Mouse (Mus musculus) heart, postnatal 0 days (tissue): ENCODE measurements around the gene Lgi2. TPM values are rescaled to one million over a fixed set of nuclear protein-coding genes. Genes with fewer than 3 reads are reported as not detected.

ENCODE experiments used
- ATAC-seq: fragments of 200-750 bp; cut with Nextera tagmentation; 2 replicates; pipeline ENCODE4 v1.8.0; 2017; ENCODE audit warnings: low read depth, moderate number of reproducible peaks, moderate library complexity; ENCODE audit not compliant: insufficient read depth
- DNase-seq: peaks from one replicate; pipeline ENCODE4 v3.0.0-alpha.2; 2016; ENCODE audit warnings: low spot score
- H3K27ac ChIP-seq: fragments of 300-500 bp; sonication (generic); 2 replicates; pipeline ENCODE4 v1.5.1; 2014; ENCODE audit warnings: low read depth, mild to moderate bottlenecking
- H3K27me3 ChIP-seq: fragments of 300-500 bp; sonication (generic); 2 replicates; pipeline ENCODE4 v1.6.1; 2014; ENCODE audit warnings: low read length, mixed read lengths; ENCODE audit not compliant: control insufficient read depth, insufficient read depth
- H3K36me3 ChIP-seq: fragments of 300-500 bp; sonication (generic); replicated peaks from 2 replicates; pipeline ENCODE4 v1.6.1; 2014; ENCODE audit warnings: low read length, mixed read lengths; ENCODE audit not compliant: control insufficient read depth, insufficient read depth
- H3K4me1 ChIP-seq: fragments of 300-500 bp; sonication (generic); 2 replicates; pipeline ENCODE4 v1.6.1; 2014; ENCODE audit warnings: antibody characterized with exemption; ENCODE audit not compliant: control insufficient read depth, insufficient read depth
- H3K4me2 ChIP-seq: fragments of 300-500 bp; sonication (generic); 2 replicates; pipeline ENCODE4 v1.6.1; 2014; ENCODE audit warnings: low read depth, mild to moderate bottlenecking, low read length, moderate library complexity
- H3K4me3 ChIP-seq: fragments of 300-500 bp; sonication (generic); 2 replicates; pipeline ENCODE4 v1.5.1; 2014; ENCODE audit warnings: low read depth, low read length
- H3K9ac ChIP-seq: fragments of 300-500 bp; sonication (generic); replicated peaks from 2 replicates; pipeline ENCODE4 v1.6.1; 2014; ENCODE audit warnings: low read depth, low read length, mixed read lengths
- H3K9me3 ChIP-seq: fragments of 300-500 bp; sonication (generic); replicated peaks from 2 replicates; pipeline ENCODE4 v1.6.1; 2016; ENCODE audit warnings: low read length; ENCODE audit not compliant: control insufficient read depth
- CTCF ChIP-seq: IDR thresholded peaks from 2 replicates; pipeline ENCODE4 v1.5.1; 2016; ENCODE audit warnings: antibody characterized with exemption, control low read depth, low read depth
- EP300 ChIP-seq: IDR thresholded peaks from 2 replicates; pipeline ENCODE4 v1.6.1; 2016; ENCODE audit warnings: antibody characterized with exemption, low read depth
- WGBS: fragments of 180-500 bp; shearing (Covaris S2); extraction: QIAGEN DNeasy Blood & Tissue Kit; methylation state at CpG from one replicate; pipeline ENCODE4 v1.1.7; 2014; 5-methylcytosine and 5-hydroxymethylcytosine counted together
- polyA plus RNA-seq: library from polyadenylated mRNA; unstranded; fragments of >200 nt; fragmentation: Nextera tagmentation; extraction: Ambion mirVana; gene quantifications from 2 replicates; pipeline ENCODE4 v1.2.1, GENCODE M21; 2015
- total RNA-seq: library from RNA; depleted of rRNA; stranded (reverse); fragments of >200 nt; gene quantifications from 2 replicates; pipeline ENCODE4 v1.2.3, GENCODE M21; 2014; ENCODE audit warnings: low replicate concordance

Gene Lgi2
- total and polyA plus RNA-seq, 2 experiments from 2014 or later = 0.63 to 0.88 TPM

DNA sequence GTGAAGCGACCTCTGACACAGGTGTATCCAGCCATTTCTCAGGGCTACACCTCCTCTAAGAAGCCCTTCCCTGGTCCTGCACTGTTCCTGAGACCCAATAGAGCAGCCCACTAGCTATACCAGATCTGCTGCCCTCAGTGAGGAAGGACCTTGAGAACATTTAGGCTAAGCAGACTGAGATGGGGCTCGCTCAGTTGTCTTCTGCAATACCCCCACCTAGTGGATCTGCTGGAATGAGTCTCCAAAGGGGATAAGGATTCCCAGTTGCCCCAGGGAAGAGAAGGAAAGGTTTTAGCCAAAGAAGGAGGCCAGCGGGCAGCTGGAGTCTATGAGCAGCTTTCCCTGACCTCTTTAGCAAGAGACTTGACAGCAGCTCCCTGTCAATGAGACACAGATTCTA is 42.1 kb downstream of the Lgi2 start:
- Histone ChIP-seq H3K4me3 (no peak overlapping the region), H3K4me2 (no peak overlapping the region), H3K27ac (no peak overlapping the region), H3K4me1 (no peaks in the 10 kb centered on the region), H3K9ac (no peak overlapping the region), H3K27me3 (no peaks in the 10 kb centered on the region), H3K9me3 (no peaks in the 10 kb centered on the region; the same call in 1 of the 2 replicates), H3K36me3 (no peaks in the 10 kb centered on the region)
- peak; percentile 61 for DNase-seq
- 47% methylated on average over 3 of the region's 3 CpGs for WGBS
- ATAC-seq = peak; percentile 66; the same call in 1 of the 2 replicates
- TF ChIP-seq EP300 (no peak), CTCF (peak; percentile 81)

DNA sequence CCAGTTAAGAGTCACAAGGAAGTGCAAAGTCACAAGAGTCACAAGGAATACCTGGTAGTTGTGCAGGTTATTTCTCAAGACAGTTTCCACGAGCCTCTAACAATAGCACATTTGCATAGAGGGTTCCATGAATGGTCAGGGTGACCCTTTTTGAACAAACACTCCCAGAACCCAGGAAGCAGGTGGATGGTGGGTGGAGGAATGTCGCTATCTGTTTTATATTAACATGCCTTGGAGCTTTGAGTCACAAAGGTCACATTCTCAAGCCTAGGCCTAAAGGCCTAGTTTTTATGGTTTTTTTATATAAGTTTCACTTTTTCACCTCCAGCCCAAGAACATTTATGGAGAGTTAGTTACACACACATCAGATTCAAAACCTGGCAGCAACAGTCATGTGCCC is 46.3 kb downstream of the Lgi2 start:
- Histone ChIP-seq H3K27ac (no peak overlapping the region), H3K36me3 (no peaks in the 10 kb centered on the region), H3K4me2 (no peak overlapping the region), H3K9ac (no peak overlapping the region), H3K27me3 (no peaks in the 10 kb centered on the region), H3K9me3 (no peaks in the 10 kb centered on the region; the same call in 1 of the 2 replicates), H3K4me3 (no peak overlapping the region), H3K4me1 (peaks cover 6% of the 10 kb centered on the region; the same call in 1 of the 2 replicates)
- TF ChIP-seq EP300 = no peak
- TF ChIP-seq CTCF = no peak
- 82% methylated on average over 2 of the region's 2 CpGs for WGBS
- DNase-seq (no peak), ATAC-seq (no peak)

DNA sequence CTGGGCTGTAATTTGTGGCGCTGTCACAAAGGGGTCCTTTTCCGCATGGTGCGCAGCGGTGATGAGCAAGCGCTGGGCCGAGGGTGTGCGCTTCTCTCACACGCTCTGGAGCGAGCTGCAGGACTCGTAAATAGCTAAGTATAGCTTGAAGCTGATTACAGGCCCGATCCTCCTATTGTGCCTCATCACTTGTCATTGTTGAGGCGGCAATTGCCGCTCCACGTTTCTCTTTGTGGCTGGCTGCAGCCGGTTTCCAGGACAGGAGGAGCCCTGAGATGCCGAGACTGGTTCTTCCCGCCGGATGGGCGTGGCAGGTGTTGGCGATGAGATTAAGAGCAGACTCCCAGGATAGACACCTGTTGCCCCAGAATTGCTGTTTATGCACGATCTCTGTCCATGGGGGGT is 50.2 kb downstream of the Lgi2 start:
- 20% methylated on average over 21 of the region's 21 CpGs for WGBS
- Histone ChIP-seq H3K9ac (no peak overlapping the region), H3K4me3 (peak overlapping the region; percentile 27), H3K36me3 (no peaks in the 10 kb centered on the region), H3K27me3 (no peaks in the 10 kb centered on the region), H3K27ac (no peak overlapping the region), H3K4me2 (peak overlapping the region; percentile 58), H3K9me3 (no peaks in the 10 kb centered on the region; the same call in 1 of the 2 replicates), H3K4me1 (peaks cover 6% of the 10 kb centered on the region; the same call in 1 of the 2 replicates)
- DNase-seq (no peak), ATAC-seq (peak; percentile 59)
- no peak for TF ChIP-seq EP300
- no peak for TF ChIP-seq CTCF

DNA sequence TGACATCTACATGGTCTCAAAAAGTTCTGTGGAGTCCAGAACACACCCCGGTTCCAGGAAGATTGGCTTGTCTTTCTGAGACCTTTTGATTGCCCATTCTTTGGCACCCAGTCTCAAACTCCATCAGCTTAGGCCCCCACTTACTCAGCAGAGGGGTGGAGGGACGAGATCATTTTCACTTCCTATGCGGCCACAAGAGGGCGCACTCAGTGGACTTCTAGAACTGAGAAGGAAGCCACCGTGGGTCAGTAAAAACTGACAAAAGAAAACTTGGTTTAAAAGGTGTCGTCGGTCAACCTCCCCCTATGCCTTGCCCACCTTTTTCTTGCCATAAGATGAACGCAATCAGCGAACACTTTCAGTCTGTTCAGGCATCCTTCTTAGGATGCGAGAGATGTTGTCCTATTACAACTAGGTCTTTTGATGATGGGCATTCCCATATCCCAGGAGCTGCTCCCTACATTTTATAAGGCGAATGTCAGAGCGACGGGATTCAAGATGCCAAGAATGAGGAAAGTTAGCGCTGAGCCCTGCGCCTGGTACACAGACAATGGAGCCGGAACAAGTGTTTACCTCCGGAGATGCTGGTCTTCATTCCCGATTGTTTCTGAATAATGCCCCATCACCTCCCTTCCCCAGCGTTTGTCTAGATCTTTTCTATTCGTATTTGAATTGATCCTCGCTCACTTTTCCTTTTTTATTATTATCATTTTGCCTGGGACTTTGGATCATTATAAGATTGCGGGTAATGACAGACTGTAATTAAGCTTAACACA is 50.8 kb downstream of the Lgi2 start:
- WGBS = 33% methylated on average over 22 of the region's 22 CpGs

DNA sequence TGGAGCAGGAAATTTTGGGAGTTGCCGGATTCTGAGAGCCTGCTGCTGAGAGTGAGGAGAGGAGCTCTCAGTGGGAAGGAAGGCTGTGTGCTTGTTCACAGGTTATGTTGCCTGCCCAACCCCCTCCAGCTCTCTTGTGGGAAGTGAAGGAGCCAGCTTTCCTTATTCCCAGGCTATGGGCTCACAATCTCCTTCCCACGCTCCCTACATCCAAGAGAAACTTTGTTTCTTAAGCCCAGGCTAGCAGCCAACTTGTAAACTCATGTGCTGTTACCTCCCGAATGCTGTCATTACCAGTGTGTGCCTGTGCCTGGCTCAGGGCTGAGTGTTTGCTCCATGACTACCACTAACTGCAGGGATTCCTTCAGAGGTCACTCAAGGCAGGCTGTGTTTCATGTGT is 55.2 kb downstream of the Lgi2 start:
- TF ChIP-seq CTCF (no peak), EP300 (no peak)
- H3K4me3 ChIP-seq = no peak overlapping the region
- no peak overlapping the region for H3K27ac ChIP-seq
- H3K36me3 ChIP-seq = no peaks in the 10 kb centered on the region
- H3K4me1 ChIP-seq = peaks cover 9% of the 10 kb centered on the region
- H3K9ac ChIP-seq = no peak overlapping the region
- 60% methylated on average over 3 of the region's 3 CpGs for WGBS
- DNase-seq = no peak
- H3K9me3 ChIP-seq = no peaks in the 10 kb centered on the region
- H3K4me2 ChIP-seq = no peak overlapping the region
- ATAC-seq = no peak
- no peaks in the 10 kb centered on the region for H3K27me3 ChIP-seq

More for the DNA sequence above, 50.8 kb downstream of the Lgi2 start:
- Histone ChIP-seq H3K36me3 (no peaks in the 10 kb centered on the region), H3K4me3 (peak overlapping the region; percentile 27), H3K4me1 (peaks cover 6% of the 10 kb centered on the region; the same call in 1 of the 2 replicates), H3K9me3 (no peaks in the 10 kb centered on the region; the same call in 1 of the 2 replicates), H3K27me3 (no peaks in the 10 kb centered on the region), H3K4me2 (peak overlapping the region; percentile 58), H3K9ac (no peak overlapping the region), H3K27ac (no peak overlapping the region)
- TF ChIP-seq CTCF (peak; percentile 63), EP300 (no peak)
- DNase-seq = peak; percentile 64
- ATAC-seq = no peak; the same call in 1 of the 2 replicates
